Mouse (Mus musculus) ZHBTc4 (cell line): ENCODE measurements around the gene Fam241a.

Source experiments
- DNase-seq: peaks from one replicate; pipeline ENCODE4 v3.0.0-alpha.2; 2011; ENCODE audit warnings: low read depth, low spot score

The Fam241a gene

DNA sequence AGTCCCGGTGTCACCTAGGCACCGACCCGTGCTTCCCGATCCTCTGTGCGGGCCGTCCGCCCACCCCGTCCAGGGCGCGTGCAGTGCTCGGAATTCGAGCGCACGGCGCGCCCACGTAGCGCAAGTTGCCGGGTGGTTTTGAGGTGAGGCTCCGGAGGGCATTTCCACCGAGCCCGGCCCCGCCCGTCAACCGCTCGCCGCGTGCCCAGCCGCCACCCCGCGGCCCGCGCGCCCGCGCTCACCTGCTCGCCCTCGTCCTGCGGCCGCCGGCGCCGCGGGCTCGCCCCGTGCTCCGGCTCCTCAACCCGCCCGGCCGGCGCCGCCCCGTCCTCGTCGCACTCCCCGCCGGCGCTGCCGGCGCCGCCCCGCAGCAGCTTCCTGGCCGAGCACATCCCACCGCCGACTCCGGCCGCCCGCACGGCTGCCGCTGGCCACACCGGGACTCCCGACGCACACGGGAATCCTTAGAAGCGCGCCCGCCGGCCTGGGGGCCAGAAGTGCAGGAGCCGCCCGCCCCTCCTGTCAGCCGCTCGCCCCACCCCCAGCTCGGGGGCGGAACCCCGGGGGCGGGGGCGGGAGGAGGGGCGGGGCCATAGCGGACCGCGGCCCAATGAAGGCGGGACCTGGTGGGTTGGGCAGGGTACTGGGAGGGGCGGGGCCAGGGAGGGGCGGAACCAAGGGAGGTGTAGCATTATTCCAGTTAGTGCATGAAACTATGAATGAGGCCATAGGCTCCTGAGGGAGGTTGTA, at the start of gene Fam241a:
TSS of gene Fam241a (minus strand) at position 533 of the 750 bp plus-strand sequence.
- peak; percentile 87 for DNase-seq

DNA sequence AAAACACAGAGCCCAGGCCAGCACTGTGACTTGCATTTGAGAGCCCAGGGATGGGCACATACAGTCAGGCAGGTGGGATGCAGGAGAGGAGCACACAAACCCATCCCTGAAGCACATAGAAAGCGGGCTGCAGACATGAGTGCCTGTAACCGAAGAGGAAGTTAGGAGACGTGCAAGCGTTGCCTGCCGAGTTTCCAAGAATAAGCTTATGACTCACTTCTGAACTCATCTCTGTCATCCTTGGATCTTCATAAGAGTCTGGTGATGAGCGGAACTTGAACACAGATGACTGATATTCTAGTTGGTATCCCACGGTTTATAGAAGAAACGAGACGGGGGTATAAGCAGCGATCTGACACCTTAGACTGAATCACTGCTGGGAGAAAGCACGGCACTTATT, 36.3 kb upstream of the Fam241a start:
- DNase-seq, result no peak

DNA sequence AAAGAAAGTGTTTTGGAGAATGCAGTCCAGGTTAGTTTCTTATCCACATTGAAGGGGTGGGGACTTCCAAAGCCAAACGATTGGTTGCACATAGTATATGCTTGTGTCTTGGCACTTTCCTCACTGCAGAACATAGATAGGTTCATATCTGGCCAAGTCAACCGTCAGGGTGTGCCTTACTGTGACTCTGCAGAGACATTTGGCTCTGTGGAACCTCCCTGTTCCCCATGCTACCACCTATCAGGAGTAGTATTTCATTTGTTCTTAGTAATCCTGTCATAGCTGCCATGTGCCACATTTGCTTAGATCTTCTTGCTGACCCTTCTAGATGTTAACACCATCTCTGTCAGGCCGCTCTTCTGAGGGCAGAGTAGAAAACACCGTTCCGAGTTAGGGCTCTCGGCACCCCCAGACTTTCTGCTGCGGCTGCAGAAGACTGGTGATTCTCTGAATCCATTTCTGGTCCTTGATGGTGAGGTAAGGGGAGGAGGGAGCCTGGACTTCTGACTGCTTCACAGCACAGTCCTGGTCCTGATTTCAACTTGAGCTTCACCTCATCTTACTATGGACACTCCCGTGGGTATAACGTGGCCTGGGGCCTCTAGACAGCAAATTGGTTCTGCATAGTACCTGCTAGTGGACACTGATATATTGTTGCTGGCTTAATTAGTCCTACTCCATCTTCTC, 34.3 kb upstream of the Fam241a start:
- no peak for DNase-seq

DNA sequence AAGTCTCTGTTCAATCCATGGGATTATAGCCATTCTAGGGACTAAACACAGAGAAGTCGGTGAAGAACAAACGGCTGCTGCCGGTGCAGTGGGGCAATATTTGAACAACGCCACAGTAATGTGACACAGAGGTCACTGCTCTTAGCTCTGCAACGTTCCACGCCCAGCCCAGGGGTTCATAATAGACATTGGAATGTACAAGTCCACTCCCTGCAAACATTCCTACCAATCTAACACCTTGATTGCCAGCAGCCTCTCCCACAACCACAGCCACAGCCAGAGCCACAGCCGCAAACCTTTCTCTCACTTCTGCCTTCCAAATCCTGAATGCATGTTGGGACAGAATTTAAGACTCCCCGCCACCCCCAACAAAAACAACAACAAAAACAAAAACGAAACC, 33.8 kb upstream of the Fam241a start:
- DNase-seq, result peak; percentile 91

DNA sequence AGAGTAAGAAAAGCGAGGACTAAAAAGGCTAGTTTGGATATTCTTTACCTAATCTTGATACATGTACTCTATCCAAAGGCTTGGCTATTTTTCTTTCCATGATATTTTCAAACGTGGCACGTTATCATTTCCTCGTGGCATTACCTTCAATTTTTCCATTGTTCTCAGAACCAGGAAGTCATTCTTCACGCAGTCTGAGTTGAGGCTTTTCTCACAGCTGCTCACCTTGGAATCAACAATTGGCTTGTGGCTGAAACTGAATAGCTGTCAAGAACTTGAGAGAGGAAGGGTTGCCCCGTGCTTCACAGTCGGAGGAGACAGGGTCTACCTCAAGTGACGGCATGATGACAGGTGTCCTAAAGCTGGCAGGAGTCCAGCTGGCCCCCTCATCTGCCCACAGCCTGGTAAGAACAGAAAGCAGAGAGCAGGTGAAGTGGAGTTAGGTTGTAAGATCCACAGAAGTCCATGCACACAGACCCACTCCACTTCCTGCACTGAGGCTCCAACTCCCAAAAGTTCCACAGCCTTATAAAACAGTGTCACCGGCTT, 30.6 kb upstream of the Fam241a start:
- DNase-seq, result no peak

DNA sequence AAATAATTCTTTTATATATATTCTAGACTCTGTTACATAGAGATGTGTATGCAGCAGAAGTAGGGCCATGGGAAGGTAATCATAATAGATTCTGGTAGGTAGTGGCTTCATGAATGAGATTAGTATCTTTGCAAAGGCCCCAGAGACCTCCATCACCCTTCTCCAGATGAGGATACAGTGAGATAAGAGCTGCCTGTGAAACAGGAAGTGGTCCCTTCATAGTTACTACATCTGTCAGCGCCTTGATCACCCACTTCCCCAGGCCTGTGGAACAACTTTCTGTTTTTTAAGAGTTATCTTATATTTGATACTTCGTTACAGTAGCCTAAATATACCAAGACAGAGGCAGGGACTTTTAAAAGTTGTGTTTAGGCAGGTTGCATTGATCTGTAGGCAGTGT, 28.3 kb upstream of the Fam241a start:
- no peak for DNase-seq

DNA sequence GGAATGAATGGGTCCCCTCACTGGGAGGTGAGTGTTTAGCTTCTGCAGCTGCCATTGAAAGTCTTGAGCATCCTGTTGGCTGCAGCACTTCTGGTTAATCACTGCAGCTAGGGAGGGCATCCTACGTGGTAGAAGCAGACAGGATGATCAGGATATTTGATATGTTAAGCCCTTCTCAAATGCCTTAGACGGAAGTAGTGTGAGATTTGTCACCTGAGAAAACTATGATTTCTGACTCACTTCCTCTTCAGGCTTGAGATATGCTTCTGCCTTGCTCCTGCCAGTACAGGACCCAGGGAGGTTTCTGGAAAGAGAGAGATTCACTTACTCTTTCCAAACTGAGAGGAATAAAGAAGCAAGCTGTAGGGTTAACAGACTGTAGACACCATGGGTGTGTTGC, 27.1 kb upstream of the Fam241a start:
- DNase-seq, result no peak

DNA sequence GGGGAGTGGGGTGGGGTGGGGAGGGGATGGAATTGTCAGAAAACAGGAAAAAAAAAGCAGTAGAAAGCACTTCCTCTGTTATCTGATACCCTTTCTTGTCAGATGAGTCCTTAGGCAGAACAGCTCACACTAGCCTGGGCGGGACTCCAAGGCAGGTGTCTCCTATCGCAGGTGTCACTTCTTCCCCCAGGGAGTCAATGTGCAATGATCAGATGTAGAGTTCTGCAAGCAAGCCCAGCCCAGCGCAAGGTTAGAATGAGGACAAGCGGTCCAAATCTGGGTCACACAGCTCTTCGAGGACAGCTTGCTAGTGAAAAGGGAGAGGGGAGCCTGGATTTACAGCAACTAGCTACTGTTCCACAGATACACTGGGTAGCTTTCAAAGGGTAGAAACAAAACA, 26.0 kb upstream of the Fam241a start:
- no peak for DNase-seq

DNA sequence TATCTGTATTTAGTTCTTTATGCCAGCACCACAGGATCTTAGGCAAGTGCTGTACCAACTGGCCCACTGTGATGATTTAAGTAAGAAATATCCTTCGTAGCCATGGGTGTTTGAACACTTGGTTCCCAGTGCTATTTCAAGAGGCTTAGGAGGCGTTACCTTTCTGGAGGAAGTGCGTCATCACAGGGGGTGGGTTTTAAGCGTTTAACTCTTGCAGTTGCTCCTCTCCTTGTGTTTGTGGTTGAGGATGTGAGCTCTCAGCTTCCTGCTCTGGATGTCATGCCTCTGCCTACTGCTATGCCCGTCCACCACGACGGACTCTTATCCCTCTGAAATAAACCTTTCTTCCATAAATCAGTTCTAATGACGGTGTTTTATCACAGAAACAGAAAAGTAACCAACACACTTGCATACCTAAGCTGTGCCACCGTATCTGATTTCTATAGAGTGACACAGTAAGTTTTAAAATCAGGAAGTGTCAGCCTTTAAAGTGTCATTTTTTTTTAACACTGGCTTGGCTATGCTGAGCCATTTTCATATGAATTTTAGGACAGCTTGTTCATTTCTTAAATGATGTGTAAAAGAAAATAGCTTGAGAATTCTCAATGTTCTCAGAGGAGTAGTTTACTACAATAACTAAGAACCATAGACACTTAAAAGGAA, 22.0 kb upstream of the Fam241a start:
- no peak for DNase-seq

DNA sequence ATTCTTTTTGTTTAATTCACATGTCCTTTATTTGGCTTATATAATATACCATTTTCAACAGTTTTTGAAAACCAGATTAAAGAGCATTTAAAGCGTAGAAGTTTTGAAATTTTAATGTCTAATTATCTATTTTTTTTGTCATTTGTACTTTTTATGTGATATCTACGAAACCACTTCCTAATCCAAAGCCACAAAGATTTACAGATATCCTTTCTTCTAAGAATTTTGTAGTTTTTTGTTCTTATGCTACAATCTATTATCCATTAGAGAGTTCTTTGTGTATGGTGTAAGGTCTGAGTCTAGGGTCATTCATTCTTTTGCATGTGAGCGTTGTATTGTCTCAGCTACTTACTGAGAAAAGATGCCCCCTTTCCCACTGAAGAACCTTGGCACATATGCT, 21.4 kb upstream of the Fam241a start:
- DNase-seq, result no peak

DNA sequence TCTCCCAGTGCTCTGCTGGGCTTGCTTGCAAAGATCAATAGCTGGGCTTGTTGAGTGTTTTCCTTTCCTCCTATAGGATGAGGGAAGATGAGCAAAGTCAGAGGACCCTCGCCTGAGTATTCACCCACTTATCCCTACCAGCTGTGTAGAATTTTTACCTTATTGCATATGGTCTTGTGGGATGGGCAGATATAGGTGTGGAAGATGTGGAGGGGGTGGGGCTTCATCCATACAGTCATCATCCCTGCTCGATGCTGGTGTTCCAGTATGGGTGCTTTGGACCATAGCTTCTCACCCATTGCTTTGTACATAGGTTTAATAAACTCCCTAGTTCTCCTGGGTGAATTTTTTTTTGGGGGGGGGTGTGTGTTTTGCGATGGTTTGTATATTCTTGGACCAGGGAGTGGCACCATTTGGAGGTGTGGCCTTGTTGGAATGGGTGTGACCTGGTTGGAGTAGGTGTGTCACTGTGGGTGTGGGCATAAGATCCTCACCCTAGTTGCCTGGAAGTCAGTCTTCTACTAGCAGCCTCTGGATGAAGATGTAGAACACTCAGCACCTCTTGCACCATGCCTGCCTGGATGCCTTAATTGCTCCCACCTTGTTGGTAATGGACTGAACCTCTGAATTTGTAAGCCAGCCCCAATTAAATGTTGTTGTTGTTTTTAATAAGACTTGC, 19.7 kb upstream of the Fam241a start:
- DNase-seq, result no peak

DNA sequence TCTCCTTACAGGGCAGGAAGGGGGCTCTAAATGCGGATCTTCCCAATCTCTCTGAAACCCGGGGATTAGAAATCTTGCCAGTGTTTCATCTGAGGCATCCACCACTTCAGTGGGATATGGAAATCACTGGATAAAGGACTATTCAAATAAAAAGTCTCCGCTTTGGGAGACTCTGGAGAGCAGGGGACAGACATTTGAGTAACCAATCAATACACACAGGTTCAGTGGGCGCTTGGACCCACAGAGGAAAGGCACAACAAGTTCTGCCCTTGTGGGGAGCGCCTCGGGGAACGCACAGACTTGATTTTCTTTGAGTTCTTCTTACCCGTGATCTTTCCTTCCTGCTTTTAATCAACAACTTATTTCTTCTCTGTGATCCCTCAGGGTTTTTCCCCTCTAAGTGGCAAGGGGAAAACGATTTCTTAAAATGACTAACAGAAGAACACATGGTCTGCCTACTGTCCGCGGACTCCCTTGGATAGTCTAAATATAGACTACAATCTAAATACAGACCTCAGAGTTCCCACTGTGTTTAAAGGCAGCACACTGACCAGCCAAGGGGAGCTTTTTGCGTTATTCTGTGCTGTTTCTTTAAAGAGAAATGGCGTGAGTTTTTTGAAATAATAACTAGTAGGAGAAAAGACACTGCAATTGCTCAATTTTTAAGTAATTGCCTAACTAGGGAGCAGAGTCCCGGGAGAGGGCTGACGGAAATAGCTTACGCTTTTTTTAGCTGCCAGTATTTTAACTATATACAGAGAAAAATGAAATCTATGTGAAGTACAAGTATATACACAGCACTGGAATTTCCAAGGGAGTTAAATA, 18.0 kb upstream of the Fam241a start:
- no peak for DNase-seq

DNA sequence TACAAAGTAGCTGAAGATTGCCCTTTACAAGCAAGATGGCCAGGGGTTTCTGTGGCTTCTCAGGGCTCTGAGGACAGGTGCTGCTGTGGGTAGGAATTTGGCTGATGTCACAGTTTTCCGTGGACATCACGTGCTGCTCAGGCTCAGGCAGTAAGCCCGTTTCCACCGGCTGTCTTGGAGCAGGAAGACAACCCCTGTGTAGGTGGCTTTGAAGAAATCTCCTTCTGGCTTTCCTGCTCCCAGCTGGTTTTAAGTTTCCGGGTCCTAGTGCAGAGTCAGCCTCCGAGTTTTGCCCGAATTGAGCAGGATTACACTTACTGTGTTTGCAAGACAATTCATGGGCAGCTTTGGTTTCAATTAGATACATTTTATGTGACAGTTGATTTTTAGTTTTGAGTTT, 13.8 kb upstream of the Fam241a start:
- no peak for DNase-seq

DNA sequence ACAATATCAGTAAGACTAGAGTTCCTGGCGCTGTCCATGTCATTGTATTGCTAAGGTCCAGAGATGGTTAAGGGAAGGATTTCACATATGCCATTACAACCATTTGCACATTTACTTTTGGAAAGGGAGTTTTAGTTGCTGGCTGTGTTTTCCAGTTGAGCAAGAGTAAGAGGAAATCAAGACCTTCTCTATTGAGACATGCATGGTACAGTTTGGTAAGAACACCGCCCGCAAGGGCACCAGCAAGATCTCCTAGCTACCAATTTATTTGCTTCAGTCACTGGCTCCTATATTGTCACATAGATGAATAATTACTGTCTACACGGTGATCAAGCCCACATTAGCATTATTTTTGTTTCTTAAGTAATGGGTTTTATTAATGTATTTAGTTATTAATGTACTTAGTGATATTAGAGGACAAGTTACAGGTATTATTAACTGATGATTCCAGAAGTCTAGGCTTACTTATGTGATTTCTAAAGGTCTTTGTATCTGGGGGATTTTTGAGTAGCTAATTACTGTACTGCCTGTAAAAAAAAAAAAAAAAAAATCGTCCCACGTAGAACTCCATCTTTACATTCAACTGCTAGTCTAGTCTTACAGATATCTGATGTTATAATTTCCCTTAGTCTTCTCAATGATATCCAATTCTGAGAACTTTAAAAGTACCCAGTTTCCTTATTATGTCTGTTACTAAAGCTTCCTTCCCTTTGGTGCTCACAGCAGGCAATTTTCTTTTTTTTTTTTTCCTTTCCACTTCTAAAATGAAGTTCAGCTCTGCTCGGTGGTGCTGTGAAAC, 944 bp downstream of the Fam241a start:
- DNase-seq, result no peak

DNA sequence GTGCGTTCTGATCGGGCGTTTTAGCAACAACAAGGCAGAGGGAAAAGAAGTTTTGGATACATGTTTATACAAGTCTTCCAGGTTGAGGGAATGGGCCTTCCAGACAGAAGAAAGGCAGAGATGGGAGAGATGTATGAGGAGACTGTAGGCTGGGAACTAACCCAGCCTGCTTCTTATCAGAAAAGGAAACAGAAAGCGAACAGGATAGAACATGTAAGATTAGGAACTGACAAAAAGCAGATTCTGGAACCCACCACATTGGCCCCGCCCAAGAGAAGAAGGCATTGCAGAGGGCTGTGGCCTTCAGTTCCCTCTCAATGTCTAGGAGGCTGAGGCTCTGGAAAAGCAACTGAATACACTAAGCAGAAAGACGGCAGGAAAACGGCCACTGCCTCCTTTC, 2.2 kb downstream of the Fam241a start:
- DNase-seq, result no peak

DNA sequence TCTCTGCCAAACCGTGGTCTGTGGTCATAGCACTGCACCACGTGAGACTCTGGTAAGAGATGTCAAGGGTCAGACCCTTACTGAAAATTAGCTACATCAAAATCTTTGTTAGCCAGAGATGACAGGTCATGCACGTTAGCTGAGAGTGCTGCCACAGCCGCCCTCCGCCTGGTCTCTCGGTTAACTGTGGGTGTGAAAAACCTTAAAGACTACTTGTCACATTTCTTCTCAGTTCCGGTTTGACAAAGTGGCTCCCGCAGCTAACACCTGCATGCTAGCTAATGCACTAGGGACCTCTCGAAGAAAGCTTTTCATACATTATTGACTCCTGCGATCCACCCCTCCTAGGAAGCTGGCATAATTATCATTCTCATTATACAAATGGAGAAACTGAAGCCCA, 4.2 kb downstream of the Fam241a start:
- no peak for DNase-seq

DNA sequence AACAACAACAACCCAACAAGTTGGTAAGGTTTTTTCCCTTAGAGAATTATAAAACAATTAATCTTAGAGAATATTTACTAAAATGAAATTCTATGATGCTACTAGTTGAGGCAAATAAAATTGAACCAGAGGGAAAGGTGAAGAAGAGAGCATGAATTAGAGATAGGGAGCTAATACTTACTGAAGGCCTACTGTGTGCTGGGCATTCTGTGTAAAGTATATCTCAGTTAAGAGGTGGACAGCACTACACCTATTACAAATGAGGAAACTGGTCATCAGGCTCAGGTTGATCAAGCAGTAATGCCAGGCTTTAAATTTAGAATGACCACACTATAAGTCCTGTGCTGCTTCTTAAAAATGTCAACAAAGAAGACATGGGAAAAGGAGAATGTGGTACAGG, 6.1 kb downstream of the Fam241a start:
- DNase-seq, result no peak

DNA sequence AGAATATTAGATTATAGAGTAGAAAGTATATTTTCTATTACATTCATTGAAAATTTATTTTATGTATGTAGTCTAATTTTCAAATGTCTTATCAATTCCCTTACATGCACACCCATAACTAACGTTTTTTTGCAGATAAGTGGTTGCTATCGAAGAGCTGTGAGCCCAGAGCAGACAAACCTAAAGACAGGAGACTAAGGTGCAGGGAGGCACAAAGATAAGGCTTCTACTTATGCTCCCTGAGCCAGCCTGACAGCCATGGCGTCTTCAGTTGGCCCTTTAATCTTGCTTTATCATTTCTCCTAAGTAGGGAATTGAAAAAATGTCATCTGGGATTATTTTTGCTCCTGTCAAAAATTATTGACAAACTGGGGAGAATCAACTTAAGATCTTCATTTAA, 6.6 kb downstream of the Fam241a start:
- DNase-seq, result no peak

DNA sequence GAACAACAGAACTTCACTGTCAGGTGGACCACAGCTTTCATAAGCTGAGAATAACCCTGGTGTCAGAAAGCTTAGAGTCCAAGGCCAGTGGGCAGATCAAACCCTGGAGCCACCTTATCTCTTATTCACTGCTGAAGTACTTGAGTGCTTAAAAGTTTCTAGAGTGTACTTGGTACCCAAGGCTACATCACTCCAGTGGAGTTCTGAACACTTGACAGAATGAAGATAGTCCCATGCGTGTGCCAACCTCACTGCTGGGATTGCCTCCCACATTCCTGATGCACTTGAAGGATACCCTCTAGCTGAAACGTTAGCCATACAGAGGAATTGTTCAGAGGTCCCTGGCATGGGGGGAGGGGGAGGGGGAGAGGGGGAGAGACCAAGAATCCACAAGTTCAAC, 14.4 kb downstream of the Fam241a start:
- DNase-seq, result no peak

DNA sequence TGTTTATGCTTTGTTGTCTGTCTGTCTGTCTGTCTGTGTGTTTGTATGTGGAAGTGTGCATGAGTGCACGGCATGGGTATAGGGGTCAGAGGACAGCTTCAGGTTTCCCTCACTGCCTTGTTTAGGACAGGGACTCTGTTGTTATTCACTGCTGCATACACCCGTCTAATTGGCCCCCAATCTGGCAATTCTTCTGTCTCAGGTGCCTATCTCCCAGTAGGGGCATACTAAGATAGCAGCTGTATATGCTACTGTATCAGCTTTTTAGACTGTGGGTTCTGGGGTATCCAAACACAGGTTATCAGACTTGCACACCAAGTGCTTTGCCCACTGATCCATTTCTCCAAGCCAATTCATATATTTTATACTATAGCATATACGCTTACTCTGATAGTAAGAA, 16.2 kb downstream of the Fam241a start:
- no peak for DNase-seq
